Mouse (Mus musculus): ENCODE measurements at regions not wholly inside any gene's neighbourhood (a gene's known extent, or its start where the extent isn't known, plus 50 kb on each side); places are given as distances from the start of the nearest gene placed in this dataset.

GRCm38 (mm10) chr13:82849037-82849436, 654.8 kb upstream of the Mef2c start:
- no peak for DNase-seq

- DNase-seq = no peak
These were observed 634.0 kb upstream of the Mef2c start for GRCm38 (mm10) chr13:82869869-82870268.

GRCm38 (mm10) chr13:82874091-82874490, 629.7 kb upstream of the Mef2c start:
- DNase-seq = no peak

- no peak for DNase-seq
These were observed 620.5 kb upstream of the Mef2c start for GRCm38 (mm10) chr13:82883368-82883767.

- no peak for DNase-seq
These were observed 615.1 kb upstream of the Mef2c start for GRCm38 (mm10) chr13:82888755-82889154.

- DNase-seq = peak; percentile 26
These were observed 611.1 kb upstream of the Mef2c start for GRCm38 (mm10) chr13:82892731-82893130.

- DNase-seq = no peak
These were observed 604.1 kb upstream of the Mef2c start for GRCm38 (mm10) chr13:82899686-82900085.

- DNase-seq = no peak
These were observed 601.7 kb upstream of the Mef2c start for GRCm38 (mm10) chr13:82902160-82902559.

- DNase-seq = no peak
These were observed 600.2 kb upstream of the Mef2c start for GRCm38 (mm10) chr13:82903637-82904036.

GRCm38 (mm10) chr13:82907689-82908088, 596.1 kb upstream of the Mef2c start:
- DNase-seq = no peak

GRCm38 (mm10) chr13:82909151-82909550, 594.7 kb upstream of the Mef2c start:
- DNase-seq = no peak

- DNase-seq = no peak
These were observed 591.0 kb upstream of the Mef2c start for GRCm38 (mm10) chr13:82912859-82913258.

- no peak for DNase-seq
These were observed 588.6 kb upstream of the Mef2c start for GRCm38 (mm10) chr13:82915194-82915593.

GRCm38 (mm10) chr13:82930010-82930409, 573.8 kb upstream of the Mef2c start:
- no peak for DNase-seq

GRCm38 (mm10) chr13:82937856-82938255, 566.0 kb upstream of the Mef2c start:
- no peak for DNase-seq

- peak; percentile 14 for DNase-seq
These were observed 561.0 kb upstream of the Mef2c start for GRCm38 (mm10) chr13:82942691-82943341.

- no peak for DNase-seq
These were observed 556.9 kb upstream of the Mef2c start for GRCm38 (mm10) chr13:82946931-82947330.

GRCm38 (mm10) chr13:82949541-82949940, 554.3 kb upstream of the Mef2c start:
- DNase-seq = no peak

GRCm38 (mm10) chr13:82962333-82962732, 541.5 kb upstream of the Mef2c start:
- no peak for DNase-seq

- DNase-seq = peak; percentile 14
These were observed 532.1 kb upstream of the Mef2c start for GRCm38 (mm10) chr13:82971722-82972121.

GRCm38 (mm10) chr13:82974210-82974811, 529.5 kb upstream of the Mef2c start:
- DNase-seq = no peak

- no peak for DNase-seq
These were observed 502.7 kb upstream of the Mef2c start for GRCm38 (mm10) chr13:83001118-83001517.

- no peak for DNase-seq
These were observed 487.1 kb upstream of the Mef2c start for GRCm38 (mm10) chr13:83016686-83017085.

GRCm38 (mm10) chr13:83020829-83021228, 483.0 kb upstream of the Mef2c start:
- DNase-seq = no peak

GRCm38 (mm10) chr13:83023972-83024371, 479.9 kb upstream of the Mef2c start:
- no peak for DNase-seq

Data from right cerebral cortex, postnatal 25 days (tissue).